Mouse (Mus musculus): ENCODE results near the gene Ccdc144b.

DNA sequence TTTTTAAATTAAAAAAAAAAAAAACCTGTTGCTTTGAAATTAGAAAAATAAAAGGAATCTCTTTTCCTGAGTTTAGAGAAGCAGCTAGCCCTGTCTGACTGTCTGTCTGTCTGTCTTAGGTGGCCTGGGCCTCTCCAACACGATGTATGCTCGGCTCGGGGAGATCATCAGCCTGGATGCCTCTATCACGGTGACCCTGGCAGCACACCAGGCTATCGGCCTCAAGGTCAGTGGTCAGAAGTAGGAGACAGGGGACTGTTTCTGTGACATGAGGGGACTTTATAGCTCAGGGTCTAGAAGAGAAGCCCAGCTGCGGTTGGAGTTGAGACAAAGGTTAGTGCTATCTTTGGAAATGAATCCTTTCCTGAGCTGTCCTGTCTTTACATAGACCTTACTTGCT lies 20.9 kb upstream of the Ccdc144b start:
- TF ChIP-seq MAFK (IDR thresholded peaks at IDR 0.05; ENCODE audit: insufficient read depth, low read depth, low read length) (no peak), ZC3H11A (IDR thresholded peaks at IDR 0.05; ENCODE audit: borderline replicate concordance, low read depth, low read length) (no peak)
